Mouse (Mus musculus): ENCODE measurements around the gene Ints6.

- no peak for TF ChIP-seq POLR2A (IDR thresholded peaks at IDR 0.05; ENCODE audit: insufficient read depth, low read depth, low read length)
- TF ChIP-seq CTCF (IDR thresholded peaks at IDR 0.05): no peak
- TF ChIP-seq EP300 (IDR thresholded peaks at IDR 0.05; ENCODE audit: insufficient read depth, low read depth, low read length): no peak
These were observed 4.4 kb upstream of the Ints6 start for GRCm38 (mm10) chr14:62765398-62765797.
